In the genomic region with DNA sequence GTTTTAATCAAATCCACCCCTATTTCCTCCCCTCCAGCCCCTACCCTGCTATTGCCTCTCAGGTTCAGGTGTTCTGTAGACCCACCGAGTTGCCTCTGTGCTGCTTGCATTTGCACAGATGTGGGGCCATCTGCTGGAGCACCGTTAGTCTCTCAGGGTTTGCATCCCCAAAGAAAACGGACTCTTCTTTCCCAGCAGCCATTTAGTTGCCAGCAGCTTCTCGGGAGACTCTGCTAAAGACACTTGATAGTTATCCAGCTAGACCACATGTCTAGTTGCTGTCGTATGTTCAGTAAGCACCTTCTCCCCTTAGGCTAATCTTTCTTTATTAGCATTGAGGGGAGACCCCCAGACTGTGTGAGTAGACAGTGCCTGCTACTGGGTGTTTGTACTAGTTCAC, we compare ENCODE assay signal across 16 mouse cellular contexts. TPM values are rescaled to one million over a fixed set of nuclear protein-coding genes. Genes with fewer than 3 reads are reported as not detected.
DNase-seq lines count a peak whose midpoint lies in the region; ATAC-seq and TF ChIP-seq lines count a peak whose summit lies in the region.
"Had no signal": no experiment of that assay in that cellular context is flagged by ENCODE, and none has a peak within 500 bp of the region (broad histone marks: within the 10 kb centered on the region; RNA-seq: fewer than 3 reads in every experiment).

No protein-coding gene starts in this region.

- H3K4me2 ChIP-seq in intestine, postnatal 0 days (replicated peaks; ENCODE audit: low read depth) = no peak overlapping the region
- no peak overlapping the region for H3K4me2 ChIP-seq in intestine, embryonic 15.5 days (replicated peaks)
- no peak overlapping the region for H3K4me2 ChIP-seq in liver, postnatal 0 days (ENCODE audit: low read depth, low read length)
- H3K4me2 ChIP-seq: forebrain, embryonic 13.5 days; midbrain, embryonic 13.5 days had no signal

- 69% methylated on average over 5 of the region's 5 CpGs for WGBS in intestine, postnatal 0 days
- 74% methylated on average over 5 of the region's 5 CpGs for WGBS in intestine, embryonic 15.5 days
- 69% methylated on average over 5 of the region's 5 CpGs for WGBS in liver, postnatal 0 days (ENCODE audit: insufficient replicate concordance)

- H3K4me3 ChIP-seq in intestine, postnatal 0 days (ENCODE audit: low read depth, low read length) = no peak overlapping the region
- no peak overlapping the region for H3K4me3 ChIP-seq in intestine, embryonic 15.5 days (replicated peaks)
- no peak overlapping the region for H3K4me3 ChIP-seq in liver, postnatal 0 days (ENCODE audit: low read depth, low read length)
- H3K4me3 ChIP-seq: erythroblast, embryonic 14.5 days; forebrain, embryonic 13.5 days; midbrain, embryonic 13.5 days had no signal

- peak; percentile 19 for DNase-seq in gastrocnemius, adult 18-20 months (ENCODE audit: low spot score)
- DNase-seq in gastrocnemius, postnatal 25 days = no peak
- DNase-seq in liver, postnatal 0 days = no peak
- DNase-seq in liver = no peak
- peak; percentile 4 for DNase-seq in skeletal muscle tissue, adult 2 months (ENCODE audit: low read depth, low spot score)
- DNase-seq in ovary, adult 18-20 months (ENCODE audit: low spot score) = no peak
- DNase-seq: adrenal gland, postnatal 36 days; cerebellum, adult 2 months; cerebellum, postnatal 36 days; right cerebral cortex, postnatal 25 days had no signal

- TF ChIP-seq CTCF in intestine, postnatal 0 days (IDR thresholded peaks at IDR 0.05; ENCODE audit: low read depth) = peak; percentile 25; the same call in 1 of the 2 replicates
- peak; percentile 34; the same call in 1 of the 2 replicates for TF ChIP-seq CTCF in liver, postnatal 0 days (IDR thresholded peaks at IDR 0.05; ENCODE audit: low read depth)

- no peak for ATAC-seq in intestine, postnatal 0 days
- ATAC-seq in intestine, embryonic 15.5 days = no peak
- ATAC-seq in liver, postnatal 0 days = no peak
- ATAC-seq: midbrain, embryonic 13.5 days had no signal

- H3K27ac ChIP-seq in intestine, postnatal 0 days (ENCODE audit: low read depth, low read length) = no peak overlapping the region
- H3K27ac ChIP-seq in intestine, embryonic 15.5 days = no peak overlapping the region
- no peak overlapping the region for H3K27ac ChIP-seq in liver, postnatal 0 days (ENCODE audit: low read depth)
- H3K27ac ChIP-seq: forebrain, embryonic 13.5 days; liver, embryonic 14.5 days; midbrain, embryonic 13.5 days had no signal

- no peaks in the 10 kb centered on the region for H3K27me3 ChIP-seq in intestine, postnatal 0 days (replicated peaks; ENCODE audit: control insufficient read depth, insufficient read depth, low read length)
- H3K27me3 ChIP-seq in intestine, embryonic 15.5 days (replicated peaks) = no peaks in the 10 kb centered on the region
- no peaks in the 10 kb centered on the region for H3K27me3 ChIP-seq in liver, postnatal 0 days (ENCODE audit: insufficient read depth, low read length)
- H3K27me3 ChIP-seq: forebrain, embryonic 13.5 days; midbrain, embryonic 13.5 days had no signal

- peaks cover 8% of the 10 kb centered on the region for H3K36me3 ChIP-seq in intestine, postnatal 0 days (ENCODE audit: control insufficient read depth, insufficient read depth)
- H3K36me3 ChIP-seq in intestine, embryonic 15.5 days = 0 out of 2 replicates have a peak, but pooled peaks cover 2% of the 10 kb centered on the region
- peaks cover 15% of the 10 kb centered on the region for H3K36me3 ChIP-seq in liver, postnatal 0 days (replicated peaks; ENCODE audit: insufficient read depth, low read length)

- no peak for TF ChIP-seq EP300 in liver, postnatal 0 days (IDR thresholded peaks at IDR 0.05; ENCODE audit: low read depth)

- H3K9ac ChIP-seq in intestine, postnatal 0 days (ENCODE audit: low read depth, low read length) = no peak overlapping the region
- no peak overlapping the region for H3K9ac ChIP-seq in intestine, embryonic 15.5 days
- H3K9ac ChIP-seq in liver, postnatal 0 days (replicated peaks) = no peak overlapping the region
- H3K9ac ChIP-seq: forebrain, embryonic 13.5 days; liver, embryonic 14.5 days; midbrain, embryonic 13.5 days had no signal

- no peaks in the 10 kb centered on the region for H3K9me3 ChIP-seq in intestine, postnatal 0 days (ENCODE audit: control insufficient read depth)
- no peaks in the 10 kb centered on the region for H3K9me3 ChIP-seq in intestine, embryonic 15.5 days
- H3K9me3 ChIP-seq in liver, postnatal 0 days (ENCODE audit: low read length) = no peaks in the 10 kb centered on the region
- H3K9me3 ChIP-seq: forebrain, embryonic 13.5 days; midbrain, embryonic 13.5 days had no signal

- H3K4me1 ChIP-seq in intestine, postnatal 0 days (replicated peaks; ENCODE audit: control insufficient read depth, insufficient read depth, low read length) = no peaks in the 10 kb centered on the region
- H3K4me1 ChIP-seq in intestine, embryonic 15.5 days (replicated peaks) = no peaks in the 10 kb centered on the region
- no peaks in the 10 kb centered on the region for H3K4me1 ChIP-seq in liver, postnatal 0 days (ENCODE audit: insufficient read depth)
- H3K4me1 ChIP-seq: forebrain, embryonic 13.5 days; midbrain, embryonic 13.5 days had no signal

RNA-seq across cellular contexts. Expression of a gene that starts 46.5 kb away (rescaled TPM):
- 10 to 100 TPM; 24.0 to 27.8 TPM for total RNA-seq in gastrocnemius, adult 18-20 months (2021)
- total RNA-seq in gastrocnemius, postnatal 25 days (2021) = 10 to 100 TPM; 19.7 to 23.8 TPM
- 6.1 and 7.7 TPM in 2 replicates for polyA plus RNA-seq in intestine, postnatal 0 days (2015; fragmentation: Nextera tagmentation; extraction: Ambion mirVana)
- polyA plus RNA-seq in intestine, embryonic 15.5 days (2015; fragmentation: Nextera tagmentation; extraction: Ambion mirVana) = 14.8 and 15.1 TPM in 2 replicates
- 5.6 and 6.7 TPM in 2 replicates for polyA plus RNA-seq in liver, postnatal 0 days (2015; fragmentation: Nextera tagmentation; extraction: Ambion mirVana)

Comparison
In these comparisons a context has a peak if more than half of its experiments do, and no peak if none do; other contexts are left out.
1. DNase-seq: peak in gastrocnemius, adult 18-20 months (single experiment) and skeletal muscle tissue, adult 2 months (single experiment); none in gastrocnemius, postnatal 25 days (single experiment), liver, postnatal 0 days (single experiment), liver (single experiment) and ovary, adult 18-20 months (single experiment).